Mouse (Mus musculus) stomach, embryonic 14.5 days (tissue): ENCODE results near the gene Agpat2. TPM values are rescaled to one million over a fixed set of nuclear protein-coding genes. Genes with fewer than 3 reads are reported as not detected.

Experiments
- ATAC-seq: fragments of 200-750 bp; cut with Nextera tagmentation; 2 replicates; pipeline ENCODE4 v1.8.0; 2017; ENCODE audit warnings: low read depth, moderate TSS enrichment; ENCODE audit not compliant: insufficient number of reproducible peaks, insufficient read depth, low FRiP score
- H3K27ac ChIP-seq: fragments of 300-500 bp; sonication (generic); 2 replicates; pipeline ENCODE4 v1.5.1; 2014; ENCODE audit warnings: mild to moderate bottlenecking, low read length, moderate library complexity, mixed read lengths
- H3K27me3 ChIP-seq: fragments of 300-500 bp; sonication (generic); 2 replicates; pipeline ENCODE4 v1.6.1; 2014; ENCODE audit warnings: low read length, control low read depth, mixed read lengths; ENCODE audit not compliant: control insufficient read depth, insufficient read depth
- H3K36me3 ChIP-seq: fragments of 300-500 bp; sonication (generic); 2 replicates; pipeline ENCODE4 v1.6.1; 2014; ENCODE audit warnings: mild to moderate bottlenecking, control low read depth, low read length, moderate library complexity, mixed read lengths; ENCODE audit not compliant: control insufficient read depth, insufficient read depth
- H3K4me1 ChIP-seq: fragments of 300-500 bp; sonication (generic); 2 replicates; pipeline ENCODE4 v1.6.1; 2014; ENCODE audit warnings: low read length, control low read depth, mixed read lengths; ENCODE audit not compliant: control insufficient read depth, insufficient read depth
- H3K4me2 ChIP-seq: fragments of 300-500 bp; sonication (generic); replicated peaks from 2 replicates; pipeline ENCODE4 v1.6.1; 2014; ENCODE audit warnings: low read depth, low read length, control low read depth
- H3K4me3 ChIP-seq: fragments of 300-500 bp; sonication (generic); 2 replicates; pipeline ENCODE4 v1.5.1; 2014; ENCODE audit warnings: low read depth, low read length, control low read depth
- H3K9ac ChIP-seq: fragments of 300-500 bp; sonication (generic); replicated peaks from 2 replicates; pipeline ENCODE4 v1.6.1; 2014; ENCODE audit warnings: low read depth, mild to moderate bottlenecking, control low read depth, low read length, moderate library complexity, mixed read lengths
- H3K9me3 ChIP-seq: fragments of 300-500 bp; sonication (generic); 2 replicates; pipeline ENCODE4 v1.6.1; 2016; ENCODE audit warnings: low read depth, low read length, control low read depth; ENCODE audit not compliant: control insufficient read depth
- WGBS: fragments of 180-500 bp; shearing (Covaris S2); extraction: QIAGEN DNeasy Blood & Tissue Kit; methylation state at CpG from one replicate; pipeline ENCODE4 v1.1.7; 2014; 5-methylcytosine and 5-hydroxymethylcytosine counted together
- polyA plus RNA-seq: library from polyadenylated mRNA; unstranded; fragments of >200 nt; fragmentation: Nextera tagmentation; extraction: Ambion mirVana; gene quantifications from 2 replicates; pipeline ENCODE4 v1.2.1, GENCODE M21; 2014

Agpat2 gene
- polyA plus RNA-seq, 1 experiment from 2014 or later: 43.7 TPM

GRCm38 (mm10) chr2:26615459-26616124, 11.4 kb upstream of the Agpat2 start:
- no peak overlapping the region for H3K9ac ChIP-seq
- no peaks in the 10 kb centered on the region for H3K4me1 ChIP-seq
- H3K4me2 ChIP-seq: no peak overlapping the region
- H3K27me3 ChIP-seq: no peaks in the 10 kb centered on the region
- no peak for ATAC-seq
- no peak overlapping the region for H3K4me3 ChIP-seq
- WGBS: 78% methylated on average over 4 of the region's 4 CpGs
- H3K9me3 ChIP-seq: no peaks in the 10 kb centered on the region
- no peaks in the 10 kb centered on the region for H3K36me3 ChIP-seq
- no peak overlapping the region for H3K27ac ChIP-seq

DNA sequence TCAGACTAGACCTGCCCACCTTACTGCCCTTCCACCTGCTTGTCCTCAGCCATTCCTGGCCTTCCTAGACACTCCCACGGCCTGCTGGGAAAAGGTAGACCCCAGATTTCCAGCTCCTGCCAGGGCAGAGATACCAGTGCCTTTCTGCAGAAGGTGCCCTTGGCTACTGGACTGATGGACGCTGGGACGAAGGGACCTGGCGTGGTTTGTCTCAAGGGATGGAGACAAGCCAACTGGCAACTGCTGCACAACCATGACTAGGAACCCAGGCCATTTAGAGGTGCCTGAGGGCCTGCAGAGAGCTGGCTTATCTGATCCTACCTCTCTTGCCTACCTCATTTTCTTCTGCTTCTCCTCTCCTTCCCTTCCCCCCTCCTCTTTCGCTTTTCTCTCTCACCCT, 10.7 kb upstream of the Agpat2 start:
- H3K27ac ChIP-seq: no peak overlapping the region
- H3K4me1 ChIP-seq: no peaks in the 10 kb centered on the region
- no peaks in the 10 kb centered on the region for H3K36me3 ChIP-seq
- H3K4me3 ChIP-seq: no peak overlapping the region
- H3K9me3 ChIP-seq: no peaks in the 10 kb centered on the region
- no peak overlapping the region for H3K9ac ChIP-seq
- WGBS: 81% methylated on average over 5 of the region's 5 CpGs
- no peak overlapping the region for H3K4me2 ChIP-seq
- ATAC-seq: no peak
- H3K27me3 ChIP-seq: no peaks in the 10 kb centered on the region

DNA sequence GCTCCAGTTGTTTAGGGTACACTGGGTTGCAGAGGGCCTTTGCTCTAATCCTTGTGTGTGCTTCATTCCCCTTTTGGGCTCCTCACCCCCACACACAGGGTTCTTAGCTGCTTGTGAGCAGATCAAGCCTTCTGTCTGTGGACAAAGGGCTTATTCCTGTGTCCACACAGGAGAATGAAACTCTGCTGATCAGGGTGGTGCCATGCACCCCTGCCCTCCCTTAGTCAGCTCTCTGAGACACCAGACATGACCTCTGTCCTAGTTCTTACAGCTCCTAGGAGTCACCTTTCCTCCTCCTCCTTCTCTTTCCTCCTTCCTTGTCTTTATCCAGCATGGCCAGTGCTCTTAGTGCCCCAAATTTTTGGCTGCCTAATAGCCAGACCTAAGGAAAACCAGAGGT, 7.7 kb upstream of the Agpat2 start:
- Histone ChIP-seq H3K27ac (no peak overlapping the region), H3K9ac (no peak overlapping the region), H3K9me3 (no peaks in the 10 kb centered on the region), H3K36me3 (no peaks in the 10 kb centered on the region), H3K4me2 (no peak overlapping the region), H3K4me3 (no peak overlapping the region), H3K27me3 (no peaks in the 10 kb centered on the region), H3K4me1 (peaks cover 9% of the 10 kb centered on the region; the same call in 1 of the 2 replicates)
- no peak for ATAC-seq

GRCm38 (mm10) chr2:26611054-26611453, 6.8 kb upstream of the Agpat2 start:
- H3K9ac ChIP-seq: no peak overlapping the region
- ATAC-seq: peak; percentile 79
- no peaks in the 10 kb centered on the region for H3K36me3 ChIP-seq
- H3K27me3 ChIP-seq: no peaks in the 10 kb centered on the region
- H3K4me2 ChIP-seq: no peak overlapping the region
- H3K27ac ChIP-seq: no peak overlapping the region
- no peak overlapping the region for H3K4me3 ChIP-seq
- H3K9me3 ChIP-seq: no peaks in the 10 kb centered on the region
- peaks cover 15% of the 10 kb centered on the region; the same call in 1 of the 2 replicates for H3K4me1 ChIP-seq

GRCm38 (mm10) chr2:26610526-26610925, 6.3 kb upstream of the Agpat2 start:
- WGBS: 79% methylated on average over 3 of the region's 3 CpGs
- no peak overlapping the region for H3K4me3 ChIP-seq
- no peaks in the 10 kb centered on the region for H3K27me3 ChIP-seq
- no peaks in the 10 kb centered on the region for H3K9me3 ChIP-seq
- no peaks in the 10 kb centered on the region for H3K36me3 ChIP-seq
- peaks cover 15% of the 10 kb centered on the region; the same call in 1 of the 2 replicates for H3K4me1 ChIP-seq
- no peak overlapping the region for H3K4me2 ChIP-seq
- no peak overlapping the region for H3K27ac ChIP-seq
- ATAC-seq: no peak
- no peak overlapping the region for H3K9ac ChIP-seq

- no peak overlapping the region for H3K4me2 ChIP-seq
- H3K4me1 ChIP-seq: peaks cover 19% of the 10 kb centered on the region; the same call in 1 of the 2 replicates
- no peaks in the 10 kb centered on the region for H3K36me3 ChIP-seq
- H3K27ac ChIP-seq: no peak overlapping the region
- ATAC-seq: no peak
- H3K9me3 ChIP-seq: no peaks in the 10 kb centered on the region
- H3K9ac ChIP-seq: no peak overlapping the region
- H3K4me3 ChIP-seq: no peak overlapping the region
- no peaks in the 10 kb centered on the region for H3K27me3 ChIP-seq
Measured at GRCm38 (mm10) chr2:26609261-26609661, 5.0 kb upstream of the Agpat2 start.

GRCm38 (mm10) chr2:26608781-26609180, 4.6 kb upstream of the Agpat2 start:
- H3K4me3 ChIP-seq: no peak overlapping the region
- H3K36me3 ChIP-seq: no peaks in the 10 kb centered on the region
- no peak overlapping the region for H3K4me2 ChIP-seq
- H3K9ac ChIP-seq: no peak overlapping the region
- no peaks in the 10 kb centered on the region for H3K27me3 ChIP-seq
- ATAC-seq: no peak
- H3K4me1 ChIP-seq: peaks cover 19% of the 10 kb centered on the region; the same call in 1 of the 2 replicates
- H3K27ac ChIP-seq: no peak overlapping the region
- no peaks in the 10 kb centered on the region for H3K9me3 ChIP-seq

DNA sequence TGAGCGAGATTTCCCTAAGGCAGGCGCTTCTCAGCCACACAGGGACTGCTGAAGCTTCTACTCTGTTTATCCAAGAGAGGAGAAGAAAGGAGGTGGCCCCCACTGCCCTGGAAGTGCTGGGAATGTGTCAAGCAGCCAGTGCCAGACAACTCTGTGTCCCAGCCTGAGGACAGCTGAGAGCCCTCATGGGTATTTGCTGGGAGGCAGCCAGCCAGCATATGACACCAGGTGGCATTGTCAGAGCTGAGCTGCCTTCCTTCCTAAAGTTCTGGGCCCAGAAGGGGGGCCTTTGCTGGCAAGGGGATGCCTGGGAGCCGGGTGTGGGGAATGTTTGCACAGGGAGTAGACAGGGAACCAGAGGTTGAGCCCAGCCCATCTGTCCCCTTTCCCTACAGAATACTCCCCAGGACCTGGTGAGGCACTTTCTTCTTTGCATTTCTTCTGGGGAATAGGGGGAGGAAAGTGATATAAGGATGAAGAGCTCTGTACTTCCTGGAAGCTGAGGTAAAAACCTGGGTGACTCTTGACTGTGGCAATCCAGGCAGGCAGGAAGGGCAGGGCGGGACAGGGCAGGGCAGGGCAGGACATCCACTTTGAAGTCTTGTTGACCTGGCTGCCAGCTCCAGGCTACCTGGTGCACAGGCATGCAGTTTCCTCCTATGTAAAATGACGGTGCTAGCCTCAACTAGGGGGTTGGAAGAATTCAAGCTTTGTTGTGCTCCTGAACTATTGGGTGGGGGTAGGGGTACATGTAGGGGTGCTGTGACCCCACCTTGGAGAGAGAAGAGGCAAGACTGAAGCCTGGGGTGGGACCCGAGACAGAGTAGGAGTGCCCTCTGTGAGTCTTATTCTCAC, 3.1 kb upstream of the Agpat2 start:
- H3K9ac ChIP-seq: no peak overlapping the region
- ATAC-seq: no peak
- no peaks in the 10 kb centered on the region for H3K36me3 ChIP-seq
- H3K27me3 ChIP-seq: no peaks in the 10 kb centered on the region
- no peak overlapping the region for H3K4me3 ChIP-seq
- 37% methylated on average over 6 of the region's 6 CpGs for WGBS
- H3K27ac ChIP-seq: peak overlapping the region; percentile 82
- H3K9me3 ChIP-seq: no peaks in the 10 kb centered on the region
- peaks cover 28% of the 10 kb centered on the region; the same call in 1 of the 2 replicates for H3K4me1 ChIP-seq
- no peak overlapping the region for H3K4me2 ChIP-seq
